Mouse (Mus musculus) CD4-positive, CD25-positive, alpha-beta regulatory T cell, adult 4 months (primary cell): ENCODE measurements around the gene Pld5. TPM values are rescaled to one million over a fixed set of nuclear protein-coding genes. Genes with fewer than 3 reads are reported as not detected.

Experiments
- ATAC-seq: one replicate; pipeline ENCODE4 v1.8.0; 2017
- polyA plus RNA-seq, 2 experiments: library from polyadenylated mRNA; unstranded; fragments of 100-300 nt; shearing (Covaris generic); gene quantifications; one replicate each; pipeline ENCODE4 v1.2.1; 2017

The Pld5 gene
- polyA plus RNA-seq, 2 experiments from 2014 or later: not detected

- no peak for ATAC-seq
These were observed 108.0 kb downstream of the Pld5 start for GRCm38 (mm10) chr1:176167114-176167513.

DNA sequence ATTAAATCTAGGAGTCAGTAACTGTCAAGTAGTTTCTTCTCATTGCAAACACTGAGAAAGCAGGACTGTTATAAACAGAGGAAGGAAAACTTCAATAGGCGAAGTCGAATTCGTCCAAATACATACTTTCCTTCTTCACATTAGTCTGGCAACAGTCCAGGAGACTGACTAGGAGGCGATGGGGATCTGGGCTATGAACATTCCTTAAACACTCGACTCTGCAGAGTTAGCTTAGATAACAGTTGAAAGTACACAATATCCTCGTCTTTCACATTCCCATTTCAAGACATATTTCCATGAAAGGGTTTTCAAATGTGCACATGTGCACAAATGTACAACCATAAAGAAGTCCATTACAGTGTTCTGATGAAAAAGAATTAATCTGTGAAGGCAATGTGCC lies 129.8 kb downstream of the Pld5 start:
- ATAC-seq: no peak

GRCm38 (mm10) chr1:176134379-176134778 lies 140.7 kb downstream of the Pld5 start:
- ATAC-seq: no peak

GRCm38 (mm10) chr1:176125771-176126170 lies 149.3 kb downstream of the Pld5 start:
- ATAC-seq: no peak

- no peak for ATAC-seq
These were observed 150.7 kb downstream of the Pld5 start for GRCm38 (mm10) chr1:176124441-176124840.

DNA sequence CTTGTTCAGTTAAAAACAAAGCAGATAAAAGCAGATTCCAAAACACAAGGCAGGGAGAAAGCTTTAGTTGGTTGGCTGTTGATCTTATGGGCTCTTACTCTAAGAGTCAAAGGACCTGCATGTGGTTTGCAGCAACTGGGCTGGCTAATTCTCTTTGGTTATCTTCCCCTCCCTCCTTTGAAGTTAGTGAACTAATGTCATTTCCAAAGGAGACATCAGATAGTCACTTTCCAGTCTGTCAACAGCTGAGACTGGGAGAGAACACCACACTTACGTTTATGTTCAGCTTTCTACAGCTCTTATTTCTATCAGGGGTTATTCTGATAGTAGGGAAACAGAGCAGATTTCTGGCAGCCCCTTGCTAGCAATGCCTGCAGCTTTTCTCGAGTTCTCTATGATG lies 151.3 kb downstream of the Pld5 start:
- ATAC-seq: no peak

DNA sequence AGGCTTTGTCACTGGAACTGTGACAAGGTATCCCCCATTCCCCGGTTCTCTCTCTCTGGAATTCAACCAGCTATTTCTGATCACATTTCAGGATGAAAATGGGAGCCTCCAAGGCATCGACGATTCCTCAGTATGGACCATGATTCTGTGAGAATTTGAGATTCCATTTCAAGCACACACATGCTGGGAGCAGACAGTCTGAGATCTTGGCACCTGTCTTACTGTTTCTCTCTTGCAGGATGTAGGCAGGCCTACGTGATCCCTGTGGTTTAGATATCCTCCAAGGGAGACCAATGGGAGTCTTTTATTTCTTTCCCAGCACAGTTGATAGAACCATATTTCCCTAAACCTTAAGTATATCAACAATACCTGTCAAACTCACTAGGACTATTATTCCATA lies 159.5 kb downstream of the Pld5 start:
- ATAC-seq: no peak

DNA sequence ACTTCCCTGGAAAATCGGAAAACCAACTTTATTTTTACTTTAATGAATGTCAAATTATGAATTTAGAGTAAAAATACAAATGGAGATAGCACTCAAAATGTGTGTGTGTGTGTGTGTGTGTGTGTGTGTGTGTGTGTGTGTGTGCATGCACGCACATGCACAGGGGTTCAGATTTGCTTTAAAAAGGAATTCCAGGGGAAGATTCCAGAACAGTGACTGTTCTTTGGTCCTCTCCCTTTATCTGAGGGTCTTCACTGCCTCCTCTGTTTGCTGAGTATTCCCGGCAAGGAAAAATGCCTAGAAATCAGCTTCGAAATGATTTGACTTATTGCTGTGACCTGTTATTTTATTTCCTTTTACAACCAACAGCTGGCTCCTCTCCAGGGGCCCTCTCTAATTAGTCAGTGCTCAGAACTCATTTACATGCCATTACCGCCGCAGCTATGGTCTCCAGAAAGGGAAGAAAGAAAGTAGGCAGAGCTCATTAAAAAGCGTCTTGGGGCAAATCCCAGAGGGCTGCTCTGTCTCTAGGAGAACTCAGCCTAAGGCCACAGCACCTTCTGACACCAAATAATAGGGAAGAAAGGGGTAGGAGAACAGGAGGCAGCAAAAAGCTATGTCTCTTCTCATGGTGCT lies 176.3 kb downstream of the Pld5 start:
- no peak for ATAC-seq

GRCm38 (mm10) chr1:176092119-176092518 lies 183.0 kb downstream of the Pld5 start:
- no peak for ATAC-seq

DNA sequence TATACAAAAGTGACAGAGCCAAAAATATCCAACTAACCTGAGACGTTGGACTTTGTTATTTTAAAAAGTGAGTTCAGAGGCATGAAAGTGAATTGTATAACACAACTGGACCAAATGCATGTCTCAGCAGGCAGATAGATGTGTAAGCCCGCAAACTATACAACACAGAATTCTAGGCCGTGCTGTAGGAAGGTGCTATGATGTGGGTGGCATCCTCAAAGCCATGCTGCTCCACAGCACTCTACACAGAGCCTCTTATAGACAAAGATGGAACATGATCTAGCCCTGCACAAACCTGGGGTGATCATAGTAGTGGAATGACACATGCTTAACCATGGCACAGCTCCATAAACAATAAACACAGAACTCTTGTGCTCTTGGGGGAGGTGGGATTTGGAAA lies 185.7 kb downstream of the Pld5 start:
- ATAC-seq: no peak

- no peak for ATAC-seq
These were observed 189.0 kb downstream of the Pld5 start for GRCm38 (mm10) chr1:176085952-176086648.

- ATAC-seq: no peak
These were observed 192.8 kb downstream of the Pld5 start for GRCm38 (mm10) chr1:176082306-176082705.

- no peak for ATAC-seq
These were observed 194.1 kb downstream of the Pld5 start for GRCm38 (mm10) chr1:176080969-176081368.

- ATAC-seq: no peak
These were observed 196.7 kb downstream of the Pld5 start for GRCm38 (mm10) chr1:176078410-176078809.

GRCm38 (mm10) chr1:176076799-176077198 lies 198.3 kb downstream of the Pld5 start:
- ATAC-seq: no peak

GRCm38 (mm10) chr1:176075810-176076209 lies 199.3 kb downstream of the Pld5 start:
- ATAC-seq: no peak

DNA sequence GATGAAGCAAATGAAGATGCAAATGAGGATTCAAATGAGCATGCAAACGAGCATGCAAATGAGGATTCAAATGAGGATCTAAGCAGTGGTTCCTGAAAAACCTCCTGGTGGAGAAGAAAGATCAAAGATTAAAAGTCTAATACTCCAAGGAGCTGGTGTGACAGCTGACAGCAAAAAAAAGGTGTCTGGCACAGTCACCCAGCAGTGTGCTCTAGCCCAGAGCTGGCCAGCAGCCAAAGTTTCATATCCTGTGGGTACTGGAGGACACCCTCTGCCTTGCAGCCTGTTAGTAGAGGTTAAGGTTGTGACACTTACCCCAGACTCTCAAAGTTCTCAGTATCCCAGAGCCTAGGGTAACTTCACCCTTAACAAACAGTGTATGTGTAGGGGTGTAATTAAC lies 199.7 kb downstream of the Pld5 start:
- no peak for ATAC-seq

DNA sequence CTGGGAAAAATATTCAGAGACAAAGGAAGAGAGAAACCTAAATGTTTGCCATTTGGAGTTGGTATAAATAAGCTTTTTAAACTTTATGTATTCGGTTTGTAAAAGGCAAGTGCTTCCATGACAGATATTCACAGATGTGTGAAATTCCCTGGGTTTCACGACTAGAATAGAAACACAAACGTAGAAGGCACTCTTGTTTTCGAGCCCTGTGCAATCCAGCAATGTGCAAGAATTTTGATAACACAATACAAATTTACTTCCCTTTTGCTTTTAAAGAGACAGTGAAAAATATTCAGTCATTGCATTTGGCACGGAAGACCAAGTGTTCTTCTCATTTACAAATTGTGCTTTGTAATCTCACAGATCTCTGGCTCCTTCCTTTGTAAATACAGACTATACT lies 200.6 kb downstream of the Pld5 start:
- no peak for ATAC-seq

GRCm38 (mm10) chr1:176065281-176065680 lies 209.8 kb downstream of the Pld5 start:
- no peak for ATAC-seq

- no peak for ATAC-seq
These were observed 210.6 kb downstream of the Pld5 start for GRCm38 (mm10) chr1:176064471-176064870.

GRCm38 (mm10) chr1:176053653-176054052 lies 221.5 kb downstream of the Pld5 start:
- ATAC-seq: no peak

DNA sequence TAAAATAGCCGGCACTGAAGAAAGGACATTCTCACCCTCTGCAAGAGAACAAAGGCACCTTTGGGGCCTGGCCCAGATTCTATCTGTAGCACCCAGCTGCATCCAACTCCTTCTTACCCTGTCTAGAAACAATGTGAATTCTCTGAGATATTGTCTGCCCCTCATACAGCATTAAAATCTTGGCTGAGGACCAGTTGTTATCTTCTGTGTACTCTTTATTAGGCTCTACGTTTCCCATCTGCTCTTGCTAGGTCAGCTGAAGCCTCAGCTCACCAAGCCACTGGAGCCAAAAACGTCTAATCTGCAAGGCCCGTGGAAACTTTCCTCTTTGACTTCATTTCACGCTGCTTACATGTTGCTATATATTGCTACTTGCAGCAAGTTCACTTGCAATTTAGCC lies 228.1 kb downstream of the Pld5 start:
- ATAC-seq: no peak

DNA sequence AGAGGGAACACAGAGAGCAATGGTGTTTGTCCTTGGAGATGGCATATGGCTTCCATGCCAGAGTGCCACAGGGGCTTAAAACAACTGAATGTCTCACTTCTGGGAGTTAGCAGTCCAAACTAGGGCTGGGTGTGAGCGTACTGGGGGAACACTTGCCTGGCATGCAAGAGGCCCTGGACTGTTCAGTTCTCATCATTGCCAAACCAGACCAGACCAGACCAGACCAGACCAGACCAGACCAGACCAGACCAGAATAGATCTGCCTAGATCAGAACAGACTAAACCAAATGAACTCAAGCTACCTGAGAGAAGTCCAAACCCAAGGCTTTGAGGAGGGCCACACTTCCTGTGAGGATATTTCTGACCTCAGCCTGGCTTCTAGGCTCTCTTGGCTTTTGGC lies 228.7 kb downstream of the Pld5 start:
- no peak for ATAC-seq

DNA sequence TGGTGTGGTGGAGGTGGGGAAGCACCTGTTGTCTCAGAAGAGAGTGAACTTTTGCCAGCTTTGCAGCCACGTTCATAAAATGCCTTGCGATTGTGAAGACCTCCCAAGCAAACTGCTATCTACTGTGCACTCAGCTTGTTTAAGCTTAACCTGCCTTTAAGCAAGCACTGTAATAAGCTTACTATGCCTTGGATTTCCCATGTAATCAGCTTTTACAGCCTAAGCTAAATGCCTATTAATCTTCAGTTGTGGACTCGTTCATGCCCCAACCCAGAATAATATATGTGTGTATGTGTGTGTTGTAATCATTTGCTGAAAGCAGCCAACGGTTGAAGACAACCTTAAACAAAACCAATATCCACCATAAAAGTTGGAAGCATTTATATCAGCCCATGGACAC lies 232.1 kb downstream of the Pld5 start:
- no peak for ATAC-seq

DNA sequence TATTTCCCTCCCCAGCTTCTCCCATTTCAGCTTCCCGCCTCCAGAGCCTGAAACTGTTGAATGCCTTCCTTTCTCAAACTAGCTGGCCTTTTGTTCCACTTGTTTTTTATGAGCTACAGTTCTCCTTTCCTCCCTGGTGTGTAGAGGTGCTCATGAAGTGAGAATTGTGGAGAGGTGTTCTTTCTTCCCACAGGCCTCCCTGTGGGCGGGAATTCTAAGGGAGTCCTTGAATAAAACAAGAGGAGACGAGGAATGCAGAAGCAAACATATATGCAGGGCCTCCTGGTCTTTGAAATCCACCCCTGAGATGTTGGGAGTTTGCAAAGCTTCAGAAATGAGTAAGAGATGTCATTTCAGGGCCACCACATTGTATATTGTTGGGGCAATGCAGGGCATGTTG lies 235.2 kb downstream of the Pld5 start:
- no peak for ATAC-seq
